Mouse (Mus musculus): ENCODE measurements around the gene Gm43517. TPM values are rescaled to one million over a fixed set of nuclear protein-coding genes. Genes with fewer than 3 reads are reported as not detected.

Gm43517 gene
- 1.6 and 1.7 TPM in 2 replicates for polyA plus RNA-seq (2012; rRNA removed)

DNA sequence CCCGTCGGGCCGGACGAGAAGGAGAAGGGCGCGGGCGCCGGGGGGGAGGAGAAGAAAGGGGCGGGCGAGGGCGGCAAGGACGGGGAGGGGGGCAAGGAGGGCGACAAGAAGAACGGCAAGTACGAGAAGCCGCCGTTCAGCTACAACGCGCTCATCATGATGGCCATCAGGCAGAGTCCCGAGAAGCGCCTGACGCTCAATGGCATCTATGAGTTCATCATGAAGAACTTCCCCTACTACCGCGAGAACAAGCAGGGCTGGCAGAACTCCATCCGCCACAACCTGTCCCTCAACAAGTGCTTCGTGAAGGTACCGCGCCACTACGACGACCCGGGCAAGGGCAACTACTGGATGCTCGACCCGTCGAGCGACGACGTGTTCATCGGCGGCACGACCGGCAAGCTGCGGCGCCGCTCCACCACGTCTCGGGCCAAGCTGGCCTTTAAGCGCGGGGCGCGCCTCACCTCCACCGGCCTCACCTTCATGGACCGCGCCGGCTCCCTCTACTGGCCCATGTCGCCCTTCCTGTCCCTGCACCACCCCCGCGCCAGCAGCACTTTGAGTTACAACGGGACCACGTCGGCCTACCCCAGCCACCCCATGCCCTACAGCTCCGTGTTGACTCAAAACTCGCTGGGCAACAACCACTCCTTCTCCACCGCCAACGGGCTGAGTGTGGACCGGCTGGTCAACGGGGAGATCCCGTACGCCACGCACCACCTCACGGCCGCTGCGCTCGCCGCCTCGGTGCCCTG is at the start of gene Gm43517:
TSS of gene Gm43517 (plus strand) at position 299 of the 755 bp plus-strand sequence.
- DNase-seq (ENCODE audit: extremely low spot score in 1 of 2, low spot score in 1 of 2): no peak

GRCm38 (mm10) chr12:49349697-49350096 is 35.3 kb upstream of the Gm43517 start:
- no peak for DNase-seq (ENCODE audit: extremely low spot score in 1 of 2, low spot score in 1 of 2)

DNA sequence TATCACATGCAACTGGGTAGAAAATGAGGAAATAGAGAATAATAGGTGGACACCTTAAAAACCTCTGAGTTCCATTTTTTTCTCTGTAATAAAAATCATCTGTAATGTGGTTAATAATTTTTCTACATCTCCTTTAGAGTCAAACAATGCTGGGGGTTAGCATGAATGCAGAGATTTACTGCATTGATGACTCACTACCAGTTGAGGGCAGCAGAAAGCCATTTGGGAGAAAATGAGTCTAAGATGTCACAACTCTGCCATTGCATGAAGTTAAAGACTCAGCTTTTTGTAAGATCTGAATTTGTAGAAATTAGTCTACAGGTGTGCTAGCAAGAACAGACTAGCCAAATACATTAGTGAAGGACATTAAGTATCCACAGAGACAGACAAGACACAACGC is 16.0 kb upstream of the Gm43517 start:
- peak in 1 of 2 experiments; percentile 63 for DNase-seq (ENCODE audit: extremely low spot score in 1 of 2, low spot score in 1 of 2)

GRCm38 (mm10) chr12:49372170-49372569 is 12.8 kb upstream of the Gm43517 start:
- peak in 1 of 2 experiments; percentile 87 for DNase-seq (ENCODE audit: extremely low spot score in 1 of 2, low spot score in 1 of 2)

GRCm38 (mm10) chr12:49373176-49373575 is 11.8 kb upstream of the Gm43517 start:
- DNase-seq (ENCODE audit: extremely low spot score in 1 of 2, low spot score in 1 of 2): no peak

DNA sequence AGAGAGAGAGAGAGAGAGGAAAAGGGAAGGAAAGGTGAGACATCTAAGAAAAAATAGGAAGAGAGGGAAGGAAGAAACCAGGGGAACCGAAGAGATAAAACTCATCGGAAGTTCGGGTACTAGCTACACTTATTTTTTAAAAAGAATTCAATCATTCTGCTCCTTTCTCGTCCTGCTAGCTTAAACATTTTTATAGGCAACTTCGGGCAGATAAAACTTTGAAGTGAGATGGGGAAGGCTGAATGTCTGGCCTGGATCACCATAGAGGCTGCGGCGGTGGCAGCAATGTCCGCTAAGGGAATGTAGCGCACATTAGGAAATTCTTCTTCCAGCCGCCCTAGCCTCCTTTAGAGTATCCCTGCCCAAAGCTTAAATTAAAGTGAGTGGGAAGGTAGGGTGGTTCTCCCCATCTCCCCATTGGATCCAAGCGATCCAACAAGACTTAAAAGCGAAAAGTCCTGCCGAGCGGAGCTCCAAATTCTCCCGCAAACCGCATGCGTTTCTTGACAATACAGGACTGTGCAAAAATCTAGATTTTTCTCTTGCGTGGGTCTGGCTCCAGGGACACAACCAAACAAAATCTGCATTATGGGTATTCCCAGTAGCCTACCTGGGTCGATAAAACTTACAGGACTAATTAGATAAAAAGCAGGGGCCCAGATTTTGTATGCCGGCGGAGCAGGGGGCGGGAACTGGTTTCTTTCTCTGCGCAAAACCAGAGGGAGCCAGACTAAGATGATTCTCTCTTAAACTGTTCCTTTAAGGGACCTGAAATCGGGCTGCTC is 11.0 kb upstream of the Gm43517 start:
- peak in 1 of 2 experiments; percentile 39 for DNase-seq (ENCODE audit: extremely low spot score in 1 of 2, low spot score in 1 of 2)

GRCm38 (mm10) chr12:49374606-49374995 is 10.4 kb upstream of the Gm43517 start:
- peak in 1 of 2 experiments; percentile 85 for DNase-seq (ENCODE audit: extremely low spot score in 1 of 2, low spot score in 1 of 2)

DNA sequence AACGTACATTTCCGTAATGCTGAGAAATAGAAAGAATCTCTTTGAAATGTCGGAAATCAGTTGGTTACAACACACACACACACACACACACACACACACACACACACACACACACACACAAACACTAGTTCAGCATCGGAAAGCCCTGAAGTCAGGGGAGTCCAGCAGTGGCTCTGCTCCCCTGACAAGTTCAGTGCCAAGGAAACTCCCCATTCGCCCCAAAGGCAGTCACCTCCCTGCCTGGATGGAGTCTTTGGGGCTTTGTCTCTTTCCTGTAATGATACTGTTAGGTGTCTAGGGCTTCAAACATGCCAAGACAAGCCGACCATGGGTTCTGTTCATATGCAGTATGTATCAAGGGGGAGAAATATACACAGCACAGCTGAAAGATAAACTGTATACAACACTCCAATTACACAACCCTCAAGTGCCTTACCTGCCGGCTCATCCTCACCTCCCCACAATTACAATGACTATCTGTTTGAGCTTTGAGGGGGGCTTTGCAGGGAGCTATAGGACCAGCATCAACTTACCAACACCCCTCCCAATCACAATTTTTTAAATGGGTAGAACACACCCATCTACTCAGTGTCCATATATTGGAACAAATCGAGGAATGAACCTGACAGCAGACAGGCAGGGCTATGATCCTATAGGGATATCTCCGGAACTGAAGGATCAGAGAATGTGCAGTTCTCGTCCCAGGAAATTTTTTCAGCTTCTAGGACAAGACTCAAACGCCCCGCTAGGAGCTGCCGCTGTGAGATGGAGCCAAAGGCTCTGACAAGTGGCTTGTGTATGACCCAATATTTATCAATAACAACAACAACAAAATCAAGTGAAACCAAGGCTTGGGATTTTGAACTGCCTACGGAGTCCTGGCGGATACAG is 9.3 kb upstream of the Gm43517 start:
- peak in 1 of 2 experiments; percentile 39 for DNase-seq (ENCODE audit: extremely low spot score in 1 of 2, low spot score in 1 of 2)

- DNase-seq (ENCODE audit: extremely low spot score in 1 of 2, low spot score in 1 of 2): peak in 1 of 2 experiments; percentile 31
Observed at GRCm38 (mm10) chr12:49376318-49376992, 8.5 kb upstream of the Gm43517 start.

DNA sequence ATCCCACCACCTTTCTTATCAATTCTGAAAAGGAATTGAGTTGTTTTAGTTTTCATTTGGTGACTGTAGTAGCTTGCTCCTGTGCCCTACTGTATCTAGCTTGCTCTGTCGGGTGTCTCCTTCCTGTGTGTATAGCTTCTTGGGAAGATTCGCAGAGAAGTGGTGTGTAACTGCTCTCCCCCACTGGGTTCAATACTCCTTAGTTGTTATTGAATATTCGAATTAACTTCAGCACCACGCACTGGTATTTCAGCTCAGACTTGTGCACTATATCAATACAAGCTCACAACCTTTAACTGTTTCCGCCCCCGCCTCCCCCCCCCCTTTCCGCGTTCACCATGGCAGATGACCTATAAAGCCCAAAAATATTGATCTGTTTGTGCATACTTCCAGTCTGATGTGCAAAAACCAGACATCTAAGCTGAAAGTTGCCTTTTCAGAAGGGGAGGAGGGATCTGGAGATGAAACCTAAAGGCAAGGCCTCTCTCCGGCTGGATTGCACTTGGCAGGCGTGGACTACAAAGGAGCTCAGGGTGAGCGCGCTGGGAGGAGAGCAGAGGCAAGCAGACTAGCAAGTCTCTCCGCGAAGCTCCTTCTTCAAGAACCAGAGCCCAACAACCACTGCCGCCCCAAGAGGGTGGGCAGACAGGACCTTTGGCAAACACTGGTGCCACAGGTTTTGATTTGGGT is 7.5 kb upstream of the Gm43517 start:
- peak in 1 of 2 experiments; percentile 75 for DNase-seq (ENCODE audit: extremely low spot score in 1 of 2, low spot score in 1 of 2)

- peak in 1 of 2 experiments; percentile 33 for DNase-seq (ENCODE audit: extremely low spot score in 1 of 2, low spot score in 1 of 2)
Observed at GRCm38 (mm10) chr12:49378920-49379319, 6.1 kb upstream of the Gm43517 start.

DNA sequence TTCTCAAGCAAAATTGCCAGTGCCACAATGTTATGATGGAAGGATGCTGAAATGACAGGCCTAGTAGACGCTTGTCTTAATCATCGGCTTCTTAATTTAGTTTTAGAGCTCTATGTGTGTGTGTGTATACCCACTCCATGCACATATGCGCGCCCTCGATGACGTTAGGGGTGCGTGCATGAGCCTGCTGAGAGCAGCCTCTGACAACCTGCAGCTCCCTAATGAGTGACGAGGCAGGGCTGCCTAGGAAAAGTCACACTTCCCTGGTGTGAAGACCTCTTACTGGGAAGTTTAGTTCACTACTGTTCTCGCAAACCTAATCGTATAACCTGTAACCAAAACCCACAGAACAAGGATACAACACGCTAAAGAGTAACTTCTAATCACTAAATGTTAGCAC is 5.5 kb upstream of the Gm43517 start:
- peak in 1 of 2 experiments; percentile 67 for DNase-seq (ENCODE audit: extremely low spot score in 1 of 2, low spot score in 1 of 2)

DNA sequence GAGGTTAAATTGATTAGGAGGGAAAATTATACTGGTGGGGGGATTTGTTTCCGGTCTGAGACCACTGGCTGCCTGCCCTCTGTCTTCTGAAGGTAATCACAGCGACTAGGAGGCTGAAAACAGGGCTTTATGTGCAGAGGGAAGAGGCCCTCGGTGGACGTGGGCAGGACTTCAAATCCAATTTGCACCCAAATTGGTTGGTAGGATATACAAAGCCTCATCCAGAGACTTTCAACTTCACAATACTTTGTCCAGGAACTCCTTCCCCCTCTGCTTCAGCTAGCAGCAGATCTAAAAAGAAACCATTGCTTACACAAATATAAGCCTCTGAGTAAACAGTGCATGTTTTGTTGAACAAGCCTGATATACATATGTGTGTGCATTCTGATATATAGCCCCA is 4.5 kb upstream of the Gm43517 start:
- DNase-seq (ENCODE audit: extremely low spot score in 1 of 2, low spot score in 1 of 2): no peak

GRCm38 (mm10) chr12:49381031-49381525 is 3.9 kb upstream of the Gm43517 start:
- no peak for DNase-seq (ENCODE audit: extremely low spot score in 1 of 2, low spot score in 1 of 2)

DNA sequence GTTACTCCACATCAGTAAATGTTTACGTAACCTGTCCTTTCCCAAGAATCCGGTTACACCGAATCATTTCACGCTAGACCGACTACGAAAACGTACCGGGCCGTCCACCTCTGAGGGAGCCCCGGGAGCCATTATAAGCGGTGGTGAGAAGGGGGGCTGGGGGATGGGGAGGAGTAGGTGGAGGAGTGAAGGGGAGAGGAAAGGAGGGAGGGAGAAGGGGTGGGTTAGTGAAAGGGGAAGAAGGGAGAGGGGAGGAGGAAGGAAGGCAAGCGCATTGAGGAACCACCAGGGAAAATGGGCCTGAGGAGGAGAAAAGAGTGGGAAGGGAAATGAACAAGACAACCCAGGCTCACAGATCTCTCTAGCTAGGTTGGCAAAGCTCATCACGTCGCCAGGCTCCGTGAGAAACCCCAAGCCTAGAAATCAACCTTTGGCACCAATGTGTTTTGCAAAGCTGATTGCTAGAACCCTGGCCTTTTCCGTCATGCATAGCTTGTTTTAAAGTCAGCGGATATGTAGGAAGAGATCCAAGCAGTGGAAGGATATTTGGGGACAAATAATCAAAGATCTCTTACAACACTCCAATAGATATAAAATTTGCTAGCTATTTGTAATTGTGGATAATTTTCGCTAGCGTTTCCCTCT is 3.1 kb upstream of the Gm43517 start:
- peak in 1 of 2 experiments; percentile 70 for DNase-seq (ENCODE audit: extremely low spot score in 1 of 2, low spot score in 1 of 2)

DNA sequence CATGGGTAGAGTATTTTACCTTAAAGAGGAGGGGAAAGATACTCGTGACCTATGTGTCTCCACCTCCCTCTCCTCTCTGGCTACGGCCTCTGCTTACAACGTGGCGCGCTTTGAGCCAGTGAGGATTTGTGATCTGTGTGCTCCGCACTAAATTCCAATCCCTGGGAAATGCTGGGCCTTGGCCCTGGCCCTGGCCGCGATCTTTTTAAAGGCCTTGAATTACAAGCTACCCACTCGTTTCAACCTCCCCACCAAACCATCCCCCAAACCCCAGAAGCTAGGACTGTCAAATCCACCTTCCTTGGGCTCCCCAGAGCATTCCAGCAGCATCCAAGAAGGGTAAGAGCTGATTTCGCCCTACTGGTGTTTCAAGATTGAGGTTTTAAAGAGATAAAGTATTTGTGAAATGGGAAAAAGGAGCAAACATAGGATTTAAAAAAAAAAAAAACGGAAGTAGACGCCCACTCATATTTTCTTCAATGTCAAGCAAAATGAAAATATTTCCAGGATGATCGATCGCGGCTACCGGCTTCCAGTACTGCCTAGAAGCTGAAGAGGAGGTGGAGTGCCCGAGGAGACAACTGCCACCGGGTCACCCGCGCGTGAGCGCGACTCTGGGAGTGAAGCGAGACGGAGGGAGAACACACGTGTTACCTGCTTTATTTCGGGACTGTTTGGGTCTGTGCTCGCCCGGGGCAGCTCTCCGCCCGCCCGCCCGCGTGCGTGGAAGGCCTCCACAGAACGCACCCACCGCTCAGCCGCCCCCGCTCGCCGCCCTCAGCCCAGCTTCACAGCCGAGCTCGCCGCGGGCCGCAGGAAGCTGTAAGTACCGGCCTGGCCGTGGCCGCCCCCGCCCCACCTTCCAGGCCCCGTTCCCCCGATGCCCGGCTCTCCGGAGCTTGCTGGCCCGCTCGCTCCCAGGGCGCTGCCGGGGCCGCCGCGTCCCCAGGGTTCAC is 2.1 kb upstream of the Gm43517 start, which contains the start of gene Foxg1:
TSS of gene Foxg1 (plus strand) at position 96 of the 956 bp plus-strand sequence.
- DNase-seq (ENCODE audit: extremely low spot score in 1 of 2, low spot score in 1 of 2): peak in 1 of 2 experiments; percentile 74

GRCm38 (mm10) chr12:49383521-49384133 is 1.3 kb upstream of the Gm43517 start:
- DNase-seq (ENCODE audit: extremely low spot score in 1 of 2, low spot score in 1 of 2): peak; percentile 87 to 93
